Comparison of ENCODE assay signal across 12 mouse cellular contexts in the genomic region with DNA sequence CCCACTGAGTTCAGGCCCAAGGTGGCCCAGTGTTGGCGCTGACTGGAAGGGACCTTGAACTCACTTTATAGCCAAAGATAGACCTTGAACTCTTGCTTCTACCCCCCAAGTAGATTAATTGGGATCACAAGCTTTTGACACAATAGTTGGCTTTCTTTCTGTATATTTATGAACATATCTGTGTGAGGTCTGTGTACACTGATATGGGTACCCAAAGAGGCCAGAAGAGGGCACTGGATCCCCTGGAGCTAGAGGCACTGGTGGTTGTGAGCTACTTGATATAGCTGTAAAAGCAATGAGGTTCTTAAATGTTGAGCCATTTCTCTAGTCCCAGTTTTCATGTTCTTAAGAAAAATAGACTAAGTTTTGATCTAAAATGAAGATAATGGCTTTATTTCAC. TPM values are rescaled to one million over a fixed set of nuclear protein-coding genes. Genes with fewer than 3 reads are reported as not detected.
DNase-seq lines count a peak whose midpoint lies in the region; ATAC-seq and TF ChIP-seq lines count a peak whose summit lies in the region.
"Had no signal": no experiment of that assay in that cellular context is flagged by ENCODE, and none has a peak within 500 bp of the region (broad histone marks: within the 10 kb centered on the region; RNA-seq: fewer than 3 reads in every experiment).

No protein-coding gene starts in this region.

- WGBS in lung, embryonic 14.5 days = 92% methylated on average over 1 of the region's 1 CpGs

- H3K9ac ChIP-seq in lung, embryonic 14.5 days = no peak overlapping the region

- ATAC-seq in lung, embryonic 14.5 days (ENCODE audit: insufficient read depth) = no peak
- ATAC-seq: midbrain, embryonic 16.5 days had no signal

- H3K9me3 ChIP-seq in lung, embryonic 14.5 days (ENCODE audit: low read depth, low read length) = no peaks in the 10 kb centered on the region
- H3K9me3 ChIP-seq: heart, embryonic 10.5 days had no signal

- peaks cover 33% of the 10 kb centered on the region for H3K36me3 ChIP-seq in lung, embryonic 14.5 days (ENCODE audit: insufficient read depth)

- H3K4me3 ChIP-seq in lung, embryonic 14.5 days (ENCODE audit: low read depth, low read length) = no peak overlapping the region
- H3K4me3 ChIP-seq: heart, embryonic 10.5 days had no signal

- H3K4me2 ChIP-seq in lung, embryonic 14.5 days = no peak overlapping the region

- TF ChIP-seq CTCF in lung, embryonic 14.5 days (IDR thresholded peaks at IDR 0.05; ENCODE audit: low read depth) = peak; percentile 33

- no peaks in the 10 kb centered on the region for H3K4me1 ChIP-seq in lung, embryonic 14.5 days (ENCODE audit: insufficient read depth)
- H3K4me1 ChIP-seq: heart, embryonic 10.5 days had no signal

- no peak overlapping the region for H3K27ac ChIP-seq in lung, embryonic 14.5 days (ENCODE audit: low read depth)
- H3K27ac ChIP-seq: heart, embryonic 10.5 days had no signal

- DNase-seq in adrenal gland, postnatal 25 days = peak; percentile 13
- DNase-seq in adrenal gland, adult 8-10 months = no peak
- DNase-seq in lung, embryonic 14.5 days = peak; percentile 51
- DNase-seq in lung, adult 18-20 months = no peak
- DNase-seq in induced T-regulatory cell, adult 2 months (ENCODE audit: low read depth) = peak; percentile 14
- DNase-seq in thymus, postnatal 0 days (ENCODE audit: low spot score) = peak; percentile 18
- DNase-seq in cerebellum, postnatal 36 days = no peak
- no peak for DNase-seq in layer of hippocampus, adult 9-10 months (ENCODE audit: low spot score)
- DNase-seq: cerebellum, adult 9-11 months; spleen, adult 18-20 months had no signal

- H3K27me3 ChIP-seq in lung, embryonic 14.5 days (ENCODE audit: insufficient read depth, low read length) = no peaks in the 10 kb centered on the region

RNA-seq across cellular contexts. Expression of gene Mfn1, which starts 23.8 kb away (rescaled TPM):
- total RNA-seq in adrenal gland, postnatal 25 days (2021) = 74.2 and 83.9 TPM in 2 replicates
- 100 to 1,000 TPM in 3 of 4 experiments, 10 to 100 TPM in 1; 93.1 to 124 (median 115) TPM for total RNA-seq in adrenal gland, adult 8-10 months (2022)
- 32.8 and 33.0 TPM in 2 replicates for polyA plus RNA-seq in lung, embryonic 14.5 days (2014; fragmentation: Nextera tagmentation; extraction: Ambion mirVana)
- 11.6 and 16.8 TPM in 2 replicates for polyA plus RNA-seq in thymus, postnatal 0 days (2015; fragmentation: Nextera tagmentation; extraction: Ambion mirVana)

RNA-seq across cellular contexts. Expression of gene Zfp639, which starts 43.0 kb away (rescaled TPM):
- total RNA-seq in adrenal gland, postnatal 25 days (2021) = 31.7 and 38.1 TPM in 2 replicates
- total RNA-seq in adrenal gland, adult 8-10 months (2022) = 10 to 100 TPM; 30.3 to 51.2 (median 37.4) TPM
- polyA plus RNA-seq in lung, embryonic 14.5 days (2014; fragmentation: Nextera tagmentation; extraction: Ambion mirVana) = 43.0 and 47.0 TPM in 2 replicates
- polyA plus RNA-seq in thymus, postnatal 0 days (2015; fragmentation: Nextera tagmentation; extraction: Ambion mirVana) = 31.8 and 33.0 TPM in 2 replicates

Comparison
In these comparisons a context has a peak if more than half of its experiments do, and no peak if none do; other contexts are left out.
1. DNase-seq: peak in adrenal gland, postnatal 25 days (single experiment), lung, embryonic 14.5 days (single experiment), induced T-regulatory cell, adult 2 months (single experiment) and thymus, postnatal 0 days (single experiment); none in adrenal gland, adult 8-10 months (single experiment), lung, adult 18-20 months (0 of 2), cerebellum, postnatal 36 days (0 of 2) and layer of hippocampus, adult 9-10 months (single experiment).